Mouse (Mus musculus): ENCODE measurements around the gene Tbxas1. TPM values are rescaled to one million over a fixed set of nuclear protein-coding genes. Genes with fewer than 3 reads are reported as not detected.

Gene Tbxas1
- polyA plus RNA-seq, 1 experiment from 2014 or later, result 1.1 TPM

DNA sequence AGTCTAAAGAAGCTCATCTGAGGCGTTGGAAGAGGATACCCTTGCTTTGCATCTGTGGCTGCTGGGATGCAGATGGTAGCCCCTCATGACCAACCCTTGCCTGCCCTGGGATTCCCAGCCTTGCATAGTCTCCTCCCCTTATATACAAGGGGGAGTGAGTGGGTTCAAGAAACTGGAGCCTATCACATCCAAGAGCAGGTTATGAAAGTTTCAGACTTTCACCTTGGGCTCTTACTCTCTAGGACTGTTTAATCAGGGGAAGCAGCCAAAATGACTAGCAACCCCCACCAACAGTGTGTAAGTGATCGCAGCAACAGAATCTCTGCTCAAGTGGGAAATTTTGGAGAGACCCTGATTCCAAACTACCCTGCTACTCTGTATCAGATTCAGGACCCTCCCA lies 60.8 kb downstream of the Tbxas1 start:
- Histone ChIP-seq H3K4me1 (no peaks in the 10 kb centered on the region), H3K27me3 (no peaks in the 10 kb centered on the region), H3K27ac (no peak overlapping the region), H3K9ac (no peak overlapping the region), H3K36me3 (ENCODE audit: poor library complexity, severe bottlenecking) (no peaks in the 10 kb centered on the region), H3K9me3 (replicated peaks) (peaks cover 7% of the 10 kb centered on the region; the same call in 1 of the 2 replicates), H3K4me3 (no peak overlapping the region), H3K4me2 (no peak overlapping the region)
- no peak for ATAC-seq
- WGBS, result 87% methylated on average over 2 of the region's 2 CpGs

DNA sequence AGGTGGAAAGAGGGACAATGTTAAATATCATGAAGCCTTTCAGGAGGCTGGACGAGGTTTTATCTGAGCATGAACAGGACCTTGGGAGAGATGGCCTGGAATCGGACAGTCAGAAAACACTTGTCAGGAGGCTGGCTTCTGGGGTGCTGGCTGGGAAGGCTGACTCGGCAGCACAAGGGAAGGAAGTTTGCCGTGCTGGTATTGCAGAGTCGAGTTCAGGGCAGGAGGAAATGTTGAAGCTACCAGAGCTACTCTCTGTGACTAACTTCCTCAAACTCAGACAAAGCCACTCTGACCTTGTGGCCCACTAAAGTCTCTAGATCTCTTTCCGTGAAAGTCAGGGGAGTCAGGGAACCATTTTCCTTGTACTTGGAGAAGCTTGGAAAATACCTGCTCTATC lies 63.2 kb downstream of the Tbxas1 start:
- 76% methylated on average over 6 of the region's 6 CpGs for WGBS
- no peak overlapping the region for H3K4me3 ChIP-seq
- no peaks in the 10 kb centered on the region for H3K27me3 ChIP-seq
- H3K36me3 ChIP-seq (ENCODE audit: poor library complexity, severe bottlenecking), result 0 out of 2 replicates have a peak, but pooled peaks cover 3% of the 10 kb centered on the region
- H3K27ac ChIP-seq, result no peak overlapping the region
- H3K4me2 ChIP-seq, result no peak overlapping the region
- ATAC-seq, result no peak
- no peaks in the 10 kb centered on the region for H3K4me1 ChIP-seq
- H3K9ac ChIP-seq, result no peak overlapping the region
- H3K9me3 ChIP-seq (replicated peaks), result peaks cover 3% of the 10 kb centered on the region; the same call in 1 of the 2 replicates

DNA sequence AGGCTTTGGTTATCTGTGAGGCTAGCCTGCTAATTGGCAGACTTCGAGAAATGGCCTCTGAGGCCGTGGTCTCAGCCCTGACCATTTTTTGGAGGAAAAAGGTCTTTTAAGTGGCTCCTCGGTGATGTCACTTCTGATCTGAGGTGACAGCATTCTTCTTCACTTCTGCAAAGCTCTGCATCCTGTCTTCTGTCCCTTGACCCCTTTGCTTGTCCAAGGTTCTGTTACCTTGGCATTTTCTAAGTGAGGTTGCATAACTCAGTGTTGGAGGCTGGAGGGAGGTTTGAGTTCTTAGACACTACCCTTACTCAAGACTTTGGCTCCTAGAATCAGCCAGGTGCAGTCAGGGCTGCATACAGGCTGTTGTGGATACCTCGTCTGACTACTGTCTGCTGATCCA lies 63.9 kb downstream of the Tbxas1 start:
- H3K4me3 ChIP-seq, result no peak overlapping the region
- no peak for ATAC-seq
- H3K4me2 ChIP-seq, result no peak overlapping the region
- H3K4me1 ChIP-seq, result no peaks in the 10 kb centered on the region
- H3K27me3 ChIP-seq, result no peaks in the 10 kb centered on the region
- peaks cover 3% of the 10 kb centered on the region; the same call in 1 of the 2 replicates for H3K9me3 ChIP-seq (replicated peaks)
- 0 out of 2 replicates have a peak, but pooled peaks cover 3% of the 10 kb centered on the region for H3K36me3 ChIP-seq (ENCODE audit: poor library complexity, severe bottlenecking)
- H3K27ac ChIP-seq, result no peak overlapping the region
- WGBS, result 79% methylated on average over 4 of the region's 4 CpGs
- H3K9ac ChIP-seq, result no peak overlapping the region

GRCm38 (mm10) chr6:38941016-38941415 lies 65.8 kb downstream of the Tbxas1 start:
- WGBS, result 91% methylated on average over 1 of the region's 1 CpGs
- Histone ChIP-seq H3K4me2 (no peak overlapping the region), H3K27ac (no peak overlapping the region), H3K27me3 (no peaks in the 10 kb centered on the region), H3K4me1 (peaks cover 6% of the 10 kb centered on the region; the same call in 1 of the 2 replicates), H3K9me3 (replicated peaks) (peaks cover 3% of the 10 kb centered on the region; the same call in 1 of the 2 replicates), H3K4me3 (no peak overlapping the region), H3K36me3 (ENCODE audit: poor library complexity, severe bottlenecking) (0 out of 2 replicates have a peak, but pooled peaks cover 3% of the 10 kb centered on the region), H3K9ac (no peak overlapping the region)
- no peak for ATAC-seq

DNA sequence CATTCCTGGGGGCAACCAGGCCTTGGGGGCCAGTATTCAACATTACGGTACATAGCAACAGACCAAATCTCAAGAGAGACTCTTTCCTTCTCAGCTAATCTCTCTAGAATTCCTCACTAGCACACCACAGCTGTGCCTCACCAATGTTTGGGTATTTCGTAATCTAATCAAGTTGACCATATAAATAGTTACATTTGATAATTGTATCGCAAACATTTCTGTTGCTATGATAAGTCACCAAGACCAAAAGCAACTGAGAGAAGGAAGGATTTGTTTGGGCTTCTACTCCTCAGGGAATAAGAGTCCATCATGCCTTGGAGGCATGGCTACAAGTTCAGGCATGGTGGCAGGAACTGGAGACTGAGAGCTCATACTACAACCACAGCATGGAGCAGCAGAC lies 67.6 kb downstream of the Tbxas1 start:
- ATAC-seq, result no peak
- Histone ChIP-seq H3K9ac (no peak overlapping the region), H3K27me3 (no peaks in the 10 kb centered on the region), H3K36me3 (ENCODE audit: poor library complexity, severe bottlenecking) (0 out of 2 replicates have a peak, but pooled peaks cover 3% of the 10 kb centered on the region), H3K4me3 (no peak overlapping the region), H3K4me2 (no peak overlapping the region), H3K27ac (no peak overlapping the region), H3K4me1 (peaks cover 6% of the 10 kb centered on the region; the same call in 1 of the 2 replicates), H3K9me3 (replicated peaks) (peaks cover 3% of the 10 kb centered on the region; the same call in 1 of the 2 replicates)
- 96% methylated on average over 3 of the region's 3 CpGs for WGBS

GRCm38 (mm10) chr6:38944392-38944791 lies 69.2 kb downstream of the Tbxas1 start:
- H3K4me2 ChIP-seq, result no peak overlapping the region
- no peak overlapping the region for H3K27ac ChIP-seq
- peaks cover 6% of the 10 kb centered on the region; the same call in 1 of the 2 replicates for H3K4me1 ChIP-seq
- H3K27me3 ChIP-seq, result no peaks in the 10 kb centered on the region
- H3K9me3 ChIP-seq (replicated peaks), result peaks cover 3% of the 10 kb centered on the region; the same call in 1 of the 2 replicates
- ATAC-seq, result peak; percentile 43; the same call in 1 of the 2 replicates
- H3K36me3 ChIP-seq (ENCODE audit: poor library complexity, severe bottlenecking), result 0 out of 2 replicates have a peak, but pooled peaks cover 3% of the 10 kb centered on the region
- WGBS, result 92% methylated on average over 8 of the region's 8 CpGs
- H3K9ac ChIP-seq, result no peak overlapping the region
- no peak overlapping the region for H3K4me3 ChIP-seq

- H3K4me1 ChIP-seq, result peaks cover 6% of the 10 kb centered on the region; the same call in 1 of the 2 replicates
- H3K27me3 ChIP-seq, result no peaks in the 10 kb centered on the region
- H3K4me2 ChIP-seq, result no peak overlapping the region
- no peak overlapping the region for H3K4me3 ChIP-seq
- H3K9ac ChIP-seq, result no peak overlapping the region
- H3K36me3 ChIP-seq (ENCODE audit: poor library complexity, severe bottlenecking), result 0 out of 2 replicates have a peak, but pooled peaks cover 3% of the 10 kb centered on the region
- ATAC-seq, result no peak; the same call in 1 of the 2 replicates
- no peak overlapping the region for H3K27ac ChIP-seq
- H3K9me3 ChIP-seq (replicated peaks), result peaks cover 3% of the 10 kb centered on the region; the same call in 1 of the 2 replicates
- 83% methylated on average over 7 of the region's 7 CpGs for WGBS
Observed at GRCm38 (mm10) chr6:38944826-38945225, 69.6 kb downstream of the Tbxas1 start.

DNA sequence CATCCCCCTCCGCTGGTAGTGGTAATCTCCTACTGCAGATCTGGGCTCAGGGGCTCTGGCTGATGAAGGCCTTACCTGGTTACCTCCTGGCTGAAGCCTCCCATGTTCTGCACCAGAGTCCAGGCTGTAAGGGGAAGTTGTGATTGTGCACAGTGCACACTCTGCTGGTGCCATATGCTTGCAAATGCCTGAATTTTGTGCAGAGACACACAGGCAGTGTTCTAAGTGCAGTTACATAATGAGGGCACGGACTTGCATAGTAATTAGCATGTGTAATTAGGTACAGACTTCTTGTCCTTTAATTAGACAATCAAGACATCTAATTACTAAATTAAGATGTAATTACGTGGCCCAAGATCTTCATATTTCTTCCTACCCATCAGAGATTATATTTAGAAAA lies 70.5 kb downstream of the Tbxas1 start:
- ATAC-seq, result peak; percentile 45; the same call in 1 of the 2 replicates
- Histone ChIP-seq H3K4me1 (peaks cover 6% of the 10 kb centered on the region; the same call in 1 of the 2 replicates), H3K9ac (no peak overlapping the region), H3K36me3 (ENCODE audit: poor library complexity, severe bottlenecking) (0 out of 2 replicates have a peak, but pooled peaks cover 3% of the 10 kb centered on the region), H3K27me3 (no peaks in the 10 kb centered on the region), H3K4me3 (no peak overlapping the region), H3K4me2 (no peak overlapping the region), H3K27ac (no peak overlapping the region), H3K9me3 (replicated peaks) (peaks cover 3% of the 10 kb centered on the region; the same call in 1 of the 2 replicates)
- WGBS, result 46% methylated on average over 3 of the region's 3 CpGs

GRCm38 (mm10) chr6:38947282-38947681 lies 72.1 kb downstream of the Tbxas1 start:
- no peak overlapping the region for H3K27ac ChIP-seq
- H3K4me2 ChIP-seq, result no peak overlapping the region
- peaks cover 6% of the 10 kb centered on the region; the same call in 1 of the 2 replicates for H3K4me1 ChIP-seq
- H3K9me3 ChIP-seq (replicated peaks), result peaks cover 3% of the 10 kb centered on the region; the same call in 1 of the 2 replicates
- no peak overlapping the region for H3K9ac ChIP-seq
- H3K4me3 ChIP-seq, result no peak overlapping the region
- H3K27me3 ChIP-seq, result no peaks in the 10 kb centered on the region
- no peak for ATAC-seq
- 88% methylated on average over 4 of the region's 4 CpGs for WGBS
- 0 out of 2 replicates have a peak, but pooled peaks cover 3% of the 10 kb centered on the region for H3K36me3 ChIP-seq (ENCODE audit: poor library complexity, severe bottlenecking)

- no peaks in the 10 kb centered on the region for H3K27me3 ChIP-seq
- H3K4me2 ChIP-seq, result no peak overlapping the region
- peaks cover 6% of the 10 kb centered on the region; the same call in 1 of the 2 replicates for H3K4me1 ChIP-seq
- no peak overlapping the region for H3K27ac ChIP-seq
- ATAC-seq, result no peak
- 75% methylated on average over 5 of the region's 5 CpGs for WGBS
- H3K9ac ChIP-seq, result no peak overlapping the region
- H3K9me3 ChIP-seq (replicated peaks), result no peaks in the 10 kb centered on the region
- no peaks in the 10 kb centered on the region for H3K36me3 ChIP-seq (ENCODE audit: poor library complexity, severe bottlenecking)
- no peak overlapping the region for H3K4me3 ChIP-seq
Observed at GRCm38 (mm10) chr6:38949683-38950161, 74.5 kb downstream of the Tbxas1 start.

DNA sequence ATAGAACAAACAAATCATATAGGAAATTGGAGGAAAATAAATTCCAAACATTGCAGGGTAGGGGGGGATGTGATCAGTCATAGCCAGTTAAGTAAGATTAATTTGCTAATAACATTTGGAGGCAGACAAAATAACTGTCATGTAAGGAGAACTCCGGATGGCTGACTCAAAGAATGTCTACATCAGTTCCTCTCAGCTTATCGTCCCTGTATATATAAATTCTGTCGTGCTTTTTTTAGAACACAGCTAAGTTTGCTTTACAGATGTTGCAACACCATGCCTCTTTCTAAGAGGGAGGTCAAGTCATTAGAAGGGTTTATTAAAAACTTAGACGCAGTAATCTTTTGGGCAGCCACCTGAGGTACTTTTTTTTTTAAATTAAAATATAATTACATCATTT lies 75.1 kb downstream of the Tbxas1 start:
- H3K4me2 ChIP-seq, result no peak overlapping the region
- 81% methylated on average over 4 of the region's 4 CpGs for WGBS

DNA sequence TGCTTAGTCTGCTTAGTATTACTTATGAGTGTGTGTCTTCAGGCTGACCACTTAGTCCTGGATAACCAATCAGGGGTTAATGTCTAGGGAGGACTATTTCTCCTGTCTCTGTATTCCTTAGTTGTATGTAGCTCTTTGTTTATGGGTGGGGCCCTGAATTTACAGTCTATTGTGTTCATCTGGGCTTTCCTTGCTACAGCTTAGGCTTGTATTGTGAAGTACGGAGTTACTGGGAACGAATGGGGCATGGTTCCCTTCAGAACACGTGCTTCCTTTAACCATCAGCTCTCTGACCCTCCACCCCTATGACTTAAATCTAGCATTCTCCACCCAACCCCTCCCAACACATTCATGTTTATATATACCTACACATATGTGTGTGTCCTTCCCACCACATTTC lies 75.6 kb downstream of the Tbxas1 start:
- WGBS, result 55% methylated on average over 3 of the region's 3 CpGs
- Histone ChIP-seq H3K4me2 (no peak overlapping the region), H3K27me3 (no peaks in the 10 kb centered on the region), H3K4me1 (no peaks in the 10 kb centered on the region), H3K4me3 (no peak overlapping the region), H3K36me3 (ENCODE audit: poor library complexity, severe bottlenecking) (no peaks in the 10 kb centered on the region), H3K9ac (no peak overlapping the region), H3K27ac (no peak overlapping the region), H3K9me3 (replicated peaks) (no peaks in the 10 kb centered on the region)
- ATAC-seq, result no peak

More for the DNA sequence above, 75.1 kb downstream of the Tbxas1 start:
- H3K4me3 ChIP-seq, result no peak overlapping the region
- H3K4me1 ChIP-seq, result peaks cover 4% of the 10 kb centered on the region; the same call in 1 of the 2 replicates
- no peak for ATAC-seq
- H3K9me3 ChIP-seq (replicated peaks), result no peaks in the 10 kb centered on the region
- no peaks in the 10 kb centered on the region for H3K36me3 ChIP-seq (ENCODE audit: poor library complexity, severe bottlenecking)
- no peak overlapping the region for H3K9ac ChIP-seq
- no peaks in the 10 kb centered on the region for H3K27me3 ChIP-seq
- no peak overlapping the region for H3K27ac ChIP-seq

Measured in forebrain, embryonic 13.5 days (tissue).